In the genomic region with DNA sequence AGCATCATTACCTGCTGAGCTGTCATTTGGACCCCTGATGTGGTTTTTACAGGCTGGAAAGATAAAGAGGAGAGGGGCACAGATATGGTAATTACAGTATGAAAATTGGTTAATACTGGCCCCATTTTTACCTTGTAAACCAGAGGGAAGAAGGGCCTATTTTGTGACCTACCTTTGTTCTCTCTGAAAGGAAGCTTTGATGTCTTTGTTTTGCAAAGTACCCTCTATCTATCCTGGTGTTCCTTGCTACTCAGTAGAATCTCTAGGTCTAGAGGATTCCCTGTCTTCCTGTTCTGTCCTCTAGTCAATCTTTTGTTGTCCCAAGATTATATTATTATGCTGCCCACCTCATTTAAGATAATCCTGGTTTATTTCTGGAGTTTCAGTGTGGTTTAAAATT, we compare ENCODE assay signal across 24 mouse cellular contexts. TPM values are rescaled to one million over a fixed set of nuclear protein-coding genes. Genes with fewer than 3 reads are reported as not detected.
DNase-seq lines count a peak whose midpoint lies in the region; ATAC-seq and TF ChIP-seq lines count a peak whose summit lies in the region.
"Had no signal": no experiment of that assay in that cellular context is flagged by ENCODE, and none has a peak within 500 bp of the region (broad histone marks: within the 10 kb centered on the region; RNA-seq: fewer than 3 reads in every experiment).

No protein-coding gene starts in this region.

- H3K36me3 ChIP-seq in forebrain, embryonic 13.5 days (ENCODE audit: poor library complexity, severe bottlenecking), result peaks cover 19% of the 10 kb centered on the region; the same call in 1 of the 2 replicates
- no peaks in the 10 kb centered on the region for H3K36me3 ChIP-seq in forebrain, embryonic 16.5 days (ENCODE audit: control insufficient read depth, insufficient read depth)
- no peaks in the 10 kb centered on the region for H3K36me3 ChIP-seq in intestine, postnatal 0 days (ENCODE audit: control insufficient read depth, insufficient read depth)
- no peaks in the 10 kb centered on the region for H3K36me3 ChIP-seq in intestine, embryonic 16.5 days (ENCODE audit: control insufficient read depth, insufficient read depth, low read length)
- no peaks in the 10 kb centered on the region for H3K36me3 ChIP-seq in midbrain, embryonic 15.5 days (replicated peaks)
- H3K36me3 ChIP-seq in midbrain, postnatal 0 days (ENCODE audit: insufficient read depth, low read length), result no peaks in the 10 kb centered on the region
- H3K36me3 ChIP-seq: heart, embryonic 15.5 days; limb, embryonic 12.5 days had no signal

- H3K4me1 ChIP-seq in forebrain, embryonic 13.5 days, result peaks cover 54% of the 10 kb centered on the region
- peaks cover 35% of the 10 kb centered on the region for H3K4me1 ChIP-seq in forebrain, embryonic 16.5 days (replicated peaks; ENCODE audit: control insufficient read depth, insufficient read depth, low read length)
- H3K4me1 ChIP-seq in intestine, postnatal 0 days (replicated peaks; ENCODE audit: control insufficient read depth, insufficient read depth, low read length), result peaks cover 5% of the 10 kb centered on the region
- H3K4me1 ChIP-seq in intestine, embryonic 16.5 days (ENCODE audit: control insufficient read depth, insufficient read depth, low read length), result peaks cover 4% of the 10 kb centered on the region
- peaks cover 40% of the 10 kb centered on the region for H3K4me1 ChIP-seq in midbrain, embryonic 15.5 days
- H3K4me1 ChIP-seq in midbrain, postnatal 0 days (ENCODE audit: insufficient read depth, low read length), result peaks cover 10% of the 10 kb centered on the region

- H3K27ac ChIP-seq in forebrain, embryonic 13.5 days, result 0 out of 2 replicates have a peak overlapping the region, but pooled peaks have one; percentile 11
- no peak overlapping the region for H3K27ac ChIP-seq in forebrain, embryonic 16.5 days (ENCODE audit: low read length)
- peak overlapping the region; percentile 28; the same call in 1 of the 2 replicates for H3K27ac ChIP-seq in intestine, postnatal 0 days (ENCODE audit: low read depth, low read length)
- H3K27ac ChIP-seq in intestine, embryonic 16.5 days (ENCODE audit: low read length), result no peak overlapping the region
- 0 out of 2 replicates have a peak overlapping the region, but pooled peaks have one; percentile 23 for H3K27ac ChIP-seq in midbrain, embryonic 15.5 days
- no peak overlapping the region for H3K27ac ChIP-seq in midbrain, postnatal 0 days (ENCODE audit: low read depth, low read length)
- H3K27ac ChIP-seq: heart, embryonic 15.5 days; limb, embryonic 12.5 days had no signal

- H3K4me3 ChIP-seq in forebrain, embryonic 13.5 days, result no peak overlapping the region
- H3K4me3 ChIP-seq in forebrain, embryonic 16.5 days (replicated peaks; ENCODE audit: low read length), result no peak overlapping the region
- no peak overlapping the region for H3K4me3 ChIP-seq in intestine, postnatal 0 days (ENCODE audit: low read depth, low read length)
- H3K4me3 ChIP-seq in intestine, embryonic 16.5 days (ENCODE audit: low read length), result no peak overlapping the region
- no peak overlapping the region for H3K4me3 ChIP-seq in midbrain, embryonic 15.5 days
- H3K4me3 ChIP-seq in midbrain, postnatal 0 days (ENCODE audit: low read depth, low read length), result no peak overlapping the region
- H3K4me3 ChIP-seq: heart, embryonic 15.5 days; limb, embryonic 12.5 days had no signal

- H3K9me3 ChIP-seq in forebrain, embryonic 13.5 days (replicated peaks), result no peaks in the 10 kb centered on the region
- H3K9me3 ChIP-seq in forebrain, embryonic 16.5 days (ENCODE audit: control insufficient read depth, low read length), result no peaks in the 10 kb centered on the region
- no peaks in the 10 kb centered on the region for H3K9me3 ChIP-seq in intestine, postnatal 0 days (ENCODE audit: control insufficient read depth)
- H3K9me3 ChIP-seq in intestine, embryonic 16.5 days (ENCODE audit: control insufficient read depth, low read length), result no peaks in the 10 kb centered on the region
- no peaks in the 10 kb centered on the region for H3K9me3 ChIP-seq in midbrain, embryonic 15.5 days
- H3K9me3 ChIP-seq in midbrain, postnatal 0 days (ENCODE audit: low read length), result no peaks in the 10 kb centered on the region
- H3K9me3 ChIP-seq: heart, embryonic 15.5 days; limb, embryonic 12.5 days had no signal

- no peak for DNase-seq in midbrain, postnatal 0 days (ENCODE audit: low spot score)
- peak; percentile 10 for DNase-seq in brain, embryonic 14.5 days (ENCODE audit: low read depth)
- DNase-seq in testis, postnatal 10 days (ENCODE audit: low spot score), result no peak
- DNase-seq: adrenal gland, adult 8-10 months; cerebellum, adult 8-10 months; cerebellum, postnatal 25 days; gastrocnemius, postnatal 14 days; heart, postnatal 36 days; kidney, adult 11 months; kidney, postnatal 14 days; liver, postnatal 0 days; lung, postnatal 36 days; right cerebral cortex, adult 18-20 months; spleen, adult 18-20 months; thymus, adult 18-20 months; thymus, postnatal 25 days had no signal

- no peak for TF ChIP-seq CTCF in intestine, postnatal 0 days (IDR thresholded peaks at IDR 0.05; ENCODE audit: low read depth)
- TF ChIP-seq CTCF in midbrain, postnatal 0 days (IDR thresholded peaks at IDR 0.05), result no peak
- TF ChIP-seq CTCF in brain, embryonic 14.5 days (IDR thresholded peaks at IDR 0.05; ENCODE audit: borderline replicate concordance, extremely low read depth, insufficient read depth, insufficient read length), result no peak

- TF ChIP-seq POLR2A in brain, embryonic 14.5 days (IDR thresholded peaks at IDR 0.05; ENCODE audit: borderline replicate concordance, extremely low read depth, insufficient read depth, insufficient read length, poor library complexity, severe bottlenecking), result no peak

- peak overlapping the region; percentile 2; the same call in 1 of the 2 replicates for H3K4me2 ChIP-seq in forebrain, embryonic 13.5 days
- H3K4me2 ChIP-seq in forebrain, embryonic 16.5 days (ENCODE audit: low read length), result no peak overlapping the region
- no peak overlapping the region for H3K4me2 ChIP-seq in intestine, postnatal 0 days (replicated peaks; ENCODE audit: low read depth)
- no peak overlapping the region for H3K4me2 ChIP-seq in intestine, embryonic 16.5 days (ENCODE audit: low read depth, low read length)
- H3K4me2 ChIP-seq in midbrain, embryonic 15.5 days, result no peak overlapping the region
- no peak overlapping the region for H3K4me2 ChIP-seq in midbrain, postnatal 0 days (ENCODE audit: low read depth, low read length, poor library complexity, severe bottlenecking)
- H3K4me2 ChIP-seq: heart, embryonic 15.5 days; limb, embryonic 12.5 days; liver, embryonic 11.5 days had no signal

- no peaks in the 10 kb centered on the region for H3K27me3 ChIP-seq in forebrain, embryonic 13.5 days
- no peaks in the 10 kb centered on the region for H3K27me3 ChIP-seq in forebrain, embryonic 16.5 days (replicated peaks; ENCODE audit: control insufficient read depth, insufficient read depth, low read length)
- H3K27me3 ChIP-seq in intestine, postnatal 0 days (replicated peaks; ENCODE audit: control insufficient read depth, insufficient read depth, low read length), result no peaks in the 10 kb centered on the region
- H3K27me3 ChIP-seq in intestine, embryonic 16.5 days (replicated peaks; ENCODE audit: control insufficient read depth, insufficient read depth, low read length), result no peaks in the 10 kb centered on the region
- no peaks in the 10 kb centered on the region for H3K27me3 ChIP-seq in midbrain, embryonic 15.5 days (replicated peaks)
- H3K27me3 ChIP-seq in midbrain, postnatal 0 days (ENCODE audit: insufficient read depth, low read length), result no peaks in the 10 kb centered on the region
- H3K27me3 ChIP-seq: heart, embryonic 15.5 days; limb, embryonic 12.5 days had no signal

- ATAC-seq in forebrain, embryonic 13.5 days, result no peak
- no peak for ATAC-seq in forebrain, embryonic 16.5 days
- ATAC-seq in intestine, postnatal 0 days, result no peak
- no peak for ATAC-seq in intestine, embryonic 16.5 days
- no peak for ATAC-seq in midbrain, embryonic 15.5 days (replicated peaks)
- ATAC-seq in midbrain, postnatal 0 days (ENCODE audit: low FRiP score), result no peak
- ATAC-seq: liver, postnatal 0 days had no signal

- H3K9ac ChIP-seq in forebrain, embryonic 13.5 days, result no peak overlapping the region
- no peak overlapping the region for H3K9ac ChIP-seq in forebrain, embryonic 16.5 days (replicated peaks; ENCODE audit: low read depth, low read length)
- no peak overlapping the region for H3K9ac ChIP-seq in intestine, postnatal 0 days (ENCODE audit: low read depth, low read length)
- no peak overlapping the region for H3K9ac ChIP-seq in intestine, embryonic 16.5 days (ENCODE audit: low read depth, low read length)
- H3K9ac ChIP-seq in midbrain, embryonic 15.5 days, result no peak overlapping the region
- H3K9ac ChIP-seq in midbrain, postnatal 0 days (replicated peaks; ENCODE audit: low read length, poor library complexity, severe bottlenecking), result no peak overlapping the region
- H3K9ac ChIP-seq: heart, embryonic 15.5 days; limb, embryonic 12.5 days; liver, postnatal 0 days had no signal

RNA-seq across cellular contexts. Expression of a gene that starts 5.5 kb away (rescaled TPM):
- 83.8 and 86.8 TPM in 2 replicates for polyA plus RNA-seq in forebrain, embryonic 13.5 days (2015; fragmentation: Nextera tagmentation; extraction: Ambion mirVana)
- polyA plus RNA-seq in forebrain, embryonic 16.5 days (2015; fragmentation: Nextera tagmentation; extraction: Ambion mirVana), result 89.8 and 92.6 TPM in 2 replicates
- 12.1 and 14.1 TPM in 2 replicates for polyA plus RNA-seq in intestine, postnatal 0 days (2015; fragmentation: Nextera tagmentation; extraction: Ambion mirVana)
- 20.5 and 22.5 TPM in 2 replicates for polyA plus RNA-seq in intestine, embryonic 16.5 days (2015; fragmentation: Nextera tagmentation; extraction: Ambion mirVana)
- 78.6 and 81.6 TPM in 2 replicates for polyA plus RNA-seq in midbrain, embryonic 15.5 days (2015; fragmentation: Nextera tagmentation; extraction: Ambion mirVana)
- total RNA-seq in midbrain, postnatal 0 days (2014; rRNA removed), result 108 and 121 TPM in 2 replicates
- 59.6 and 72.1 TPM in 2 replicates for polyA plus RNA-seq in midbrain, postnatal 0 days (2015; fragmentation: Nextera tagmentation; extraction: Ambion mirVana)
- 99.6 and 118 TPM in 2 replicates for polyA plus RNA-seq in brain, embryonic 14.5 days (2012; rRNA removed)

RNA-seq across cellular contexts. Expression of a gene that starts 43.4 kb away (rescaled TPM):
- polyA plus RNA-seq in forebrain, embryonic 13.5 days (2015; fragmentation: Nextera tagmentation; extraction: Ambion mirVana), result 47.5 and 50.4 TPM in 2 replicates
- 66.9 and 68.1 TPM in 2 replicates for polyA plus RNA-seq in forebrain, embryonic 16.5 days (2015; fragmentation: Nextera tagmentation; extraction: Ambion mirVana)
- polyA plus RNA-seq in intestine, postnatal 0 days (2015; fragmentation: Nextera tagmentation; extraction: Ambion mirVana), result 37.8 and 40.9 TPM in 2 replicates
- polyA plus RNA-seq in intestine, embryonic 16.5 days (2015; fragmentation: Nextera tagmentation; extraction: Ambion mirVana), result 37.5 and 38.3 TPM in 2 replicates
- 75.4 and 75.9 TPM in 2 replicates for polyA plus RNA-seq in midbrain, embryonic 15.5 days (2015; fragmentation: Nextera tagmentation; extraction: Ambion mirVana)
- total RNA-seq in midbrain, postnatal 0 days (2014; rRNA removed), result 44.1 and 61.7 TPM in 2 replicates
- 78.2 and 83.4 TPM in 2 replicates for polyA plus RNA-seq in midbrain, postnatal 0 days (2015; fragmentation: Nextera tagmentation; extraction: Ambion mirVana)
- 43.2 and 54.3 TPM in 2 replicates for polyA plus RNA-seq in brain, embryonic 14.5 days (2012; rRNA removed)

Comparison
In these comparisons a context has a peak if more than half of its experiments do, and no peak if none do; other contexts are left out.
1. H3K27ac ChIP-seq: peak in forebrain, embryonic 13.5 days (single experiment), intestine, postnatal 0 days (single experiment) and midbrain, embryonic 15.5 days (single experiment); none in forebrain, embryonic 16.5 days (single experiment), intestine, embryonic 16.5 days (single experiment) and midbrain, postnatal 0 days (single experiment).